Mouse (Mus musculus) heart, embryonic 10.5 days (tissue): ENCODE results near the gene Trhr2. TPM values are rescaled to one million over a fixed set of nuclear protein-coding genes. Genes with fewer than 3 reads are reported as not detected.
A peak's percentile ranks its signal among the peaks of the same experiment; 100 is the strongest.

Source experiments
- DNase-seq: peaks from one replicate; pipeline ENCODE4 v3.0.0-alpha.2; 2017; ENCODE audit warnings: low spot score
- H3K27ac ChIP-seq: fragments of 300-500 bp; sonication (generic); 2 replicates; pipeline ENCODE4 v1.5.1; 2016; ENCODE audit warnings: mild to moderate bottlenecking
- H3K27me3 ChIP-seq: fragments of 300-500 bp; sonication (generic); 2 replicates; pipeline ENCODE4 v1.6.1; 2016; ENCODE audit warnings: mild to moderate bottlenecking; ENCODE audit not compliant: poor library complexity, insufficient read depth, severe bottlenecking
- H3K36me3 ChIP-seq: fragments of 300-500 bp; sonication (generic); 2 replicates; pipeline ENCODE4 v1.6.1; 2016; ENCODE audit warnings: mild to moderate bottlenecking, moderate library complexity
- H3K4me1 ChIP-seq: fragments of 300-500 bp; sonication (generic); 2 replicates; pipeline ENCODE4 v1.6.1; 2016; ENCODE audit warnings: mild to moderate bottlenecking
- H3K4me3 ChIP-seq: fragments of 300-500 bp; sonication (generic); 2 replicates; pipeline ENCODE4 v1.5.1; 2016; ENCODE audit warnings: mild to moderate bottlenecking, moderate library complexity
- H3K9me3 ChIP-seq: fragments of 300-500 bp; sonication (generic); 2 replicates; pipeline ENCODE4 v1.6.1; 2016; ENCODE audit warnings: mild to moderate bottlenecking, moderate library complexity
- WGBS: fragments of 180-500 bp; shearing (Covaris S2); methylation state at CpG from one replicate; pipeline ENCODE4 v1.1.7; 2016; 5-methylcytosine and 5-hydroxymethylcytosine counted together
- polyA plus RNA-seq: library from polyadenylated mRNA; unstranded; fragments of >200 nt; fragmentation: Nextera tagmentation; extraction: Ambion mirVana; gene quantifications from 2 replicates; pipeline ENCODE4 v1.2.1, GENCODE M21; 2016

Trhr2 gene
- polyA plus RNA-seq, 1 experiment from 2014 or later, result not detected

- H3K4me3 ChIP-seq, result peak overlapping the region; percentile 58
- peaks cover 54% of the 10 kb centered on the region for H3K4me1 ChIP-seq
- peak overlapping the region; percentile 73 for H3K27ac ChIP-seq
- H3K9me3 ChIP-seq, result no peaks in the 10 kb centered on the region
- DNase-seq, result no peak
- 23% methylated on average over 80 of the region's 81 CpGs for whole genome bisulfite sequencing
- H3K27me3 ChIP-seq, result peaks cover 52% of the 10 kb centered on the region
- H3K36me3 ChIP-seq, result peaks cover 89% of the 10 kb centered on the region
Observed at GRCm38 (mm10) chr8:122336251-122336910, 24.2 kb downstream of the Trhr2 start.

DNA sequence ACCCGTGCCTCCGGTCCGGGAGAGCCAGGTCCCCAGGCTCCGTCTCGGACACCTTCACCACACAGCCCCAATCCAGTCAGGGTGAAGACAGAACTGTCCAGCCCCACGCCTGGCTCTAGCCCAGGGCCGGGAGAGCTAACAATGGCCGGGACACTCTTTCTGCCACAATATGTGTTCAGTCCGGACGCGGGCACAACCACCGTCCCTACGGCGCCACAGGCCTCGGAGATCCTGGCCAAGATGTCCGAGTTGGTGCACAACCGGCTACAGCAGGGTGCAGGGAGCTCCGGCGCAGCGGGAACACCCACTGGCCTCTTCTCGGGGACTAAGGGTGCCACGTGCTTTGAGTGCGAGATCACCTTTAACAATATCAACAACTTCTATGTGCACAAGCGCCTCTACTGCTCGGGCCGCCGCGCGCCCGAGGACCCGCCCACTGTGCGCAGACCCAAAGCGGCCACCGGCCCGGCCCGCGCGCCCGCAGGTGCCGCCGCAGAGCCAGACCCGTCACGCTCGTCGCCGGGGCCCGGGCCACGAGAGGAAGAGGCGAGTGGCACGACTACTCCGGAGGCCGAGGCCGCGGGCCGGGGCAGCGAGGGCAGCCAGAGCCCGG is 24.8 kb downstream of the Trhr2 start:
- Histone ChIP-seq H3K4me3 (peak overlapping the region; percentile 58), H3K4me1 (peaks cover 58% of the 10 kb centered on the region), H3K9me3 (no peaks in the 10 kb centered on the region), H3K27ac (peak overlapping the region; percentile 73), H3K27me3 (peaks cover 52% of the 10 kb centered on the region), H3K36me3 (peaks cover 94% of the 10 kb centered on the region)
- WGBS, result 40% methylated on average over 57 of the region's 57 CpGs
- DNase-seq, result no peak

GRCm38 (mm10) chr8:122334791-122335490 is 25.6 kb downstream of the Trhr2 start:
- Histone ChIP-seq H3K27ac (no peak overlapping the region), H3K27me3 (peaks cover 52% of the 10 kb centered on the region), H3K4me1 (peaks cover 66% of the 10 kb centered on the region), H3K36me3 (peaks cover 94% of the 10 kb centered on the region), H3K4me3 (no peak overlapping the region), H3K9me3 (no peaks in the 10 kb centered on the region)
- no peak for DNase-seq
- 86% methylated on average over 13 of the region's 13 CpGs for WGBS

- DNase-seq, result no peak
- Histone ChIP-seq H3K27ac (0 out of 2 replicates have a peak overlapping the region, but pooled peaks have one; percentile 37), H3K4me3 (no peak overlapping the region), H3K4me1 (peaks cover 77% of the 10 kb centered on the region), H3K9me3 (no peaks in the 10 kb centered on the region), H3K27me3 (peaks cover 51% of the 10 kb centered on the region), H3K36me3 (peaks cover 89% of the 10 kb centered on the region)
- 88% methylated on average over 7 of the region's 7 CpGs for WGBS
Observed at GRCm38 (mm10) chr8:122333531-122333930, 27.0 kb downstream of the Trhr2 start.

DNA sequence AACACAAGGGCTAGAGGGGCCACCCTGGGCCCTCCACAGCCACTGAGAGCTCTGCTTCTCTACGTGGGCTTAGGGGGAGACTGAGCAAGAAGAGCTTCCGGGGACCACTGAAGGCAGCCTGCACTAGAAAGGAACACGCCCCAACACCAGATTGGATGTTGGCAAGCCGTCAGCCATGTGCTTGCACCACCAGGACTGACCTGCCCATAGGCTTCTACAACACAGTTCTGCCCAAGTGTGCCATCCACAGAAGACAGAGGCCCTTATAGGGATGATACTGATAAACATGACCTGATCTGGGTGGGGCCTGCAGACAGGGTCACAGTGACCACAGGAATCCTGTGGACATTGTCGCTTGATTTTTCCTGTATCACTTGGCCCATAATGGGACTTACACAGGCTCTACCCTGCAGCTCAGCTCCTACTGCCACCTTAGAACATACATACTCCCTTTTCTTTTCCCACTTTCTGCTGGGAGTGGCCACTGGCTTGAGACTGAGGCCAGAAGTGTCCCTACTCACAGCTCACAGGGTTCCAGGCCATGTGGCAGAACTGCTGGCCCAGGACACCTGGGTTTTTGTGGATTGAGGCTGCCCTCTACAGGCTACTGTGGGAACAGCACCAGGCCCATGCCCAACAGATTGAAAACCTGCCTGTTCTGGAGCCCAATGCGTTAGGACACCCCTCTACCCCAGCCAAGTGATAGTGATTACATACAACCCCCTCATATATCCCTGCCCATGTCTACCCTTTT is 27.6 kb downstream of the Trhr2 start:
- Histone ChIP-seq H3K36me3 (peaks cover 89% of the 10 kb centered on the region), H3K27ac (peak overlapping the region; percentile 48; the same call in 1 of the 2 replicates), H3K4me3 (no peak overlapping the region), H3K27me3 (peaks cover 45% of the 10 kb centered on the region), H3K9me3 (no peaks in the 10 kb centered on the region), H3K4me1 (peaks cover 80% of the 10 kb centered on the region)
- 69% methylated on average over 6 of the region's 6 CpGs for WGBS
- no peak for DNase-seq

GRCm38 (mm10) chr8:122331134-122331523 is 29.4 kb downstream of the Trhr2 start:
- H3K4me3 ChIP-seq, result no peak overlapping the region
- peaks cover 74% of the 10 kb centered on the region for H3K36me3 ChIP-seq
- no peak for DNase-seq
- H3K27ac ChIP-seq, result peak overlapping the region; percentile 85
- H3K27me3 ChIP-seq, result peaks cover 27% of the 10 kb centered on the region
- WGBS, result 62% methylated on average over 3 of the region's 3 CpGs
- peaks cover 86% of the 10 kb centered on the region for H3K4me1 ChIP-seq
- no peaks in the 10 kb centered on the region for H3K9me3 ChIP-seq

DNA sequence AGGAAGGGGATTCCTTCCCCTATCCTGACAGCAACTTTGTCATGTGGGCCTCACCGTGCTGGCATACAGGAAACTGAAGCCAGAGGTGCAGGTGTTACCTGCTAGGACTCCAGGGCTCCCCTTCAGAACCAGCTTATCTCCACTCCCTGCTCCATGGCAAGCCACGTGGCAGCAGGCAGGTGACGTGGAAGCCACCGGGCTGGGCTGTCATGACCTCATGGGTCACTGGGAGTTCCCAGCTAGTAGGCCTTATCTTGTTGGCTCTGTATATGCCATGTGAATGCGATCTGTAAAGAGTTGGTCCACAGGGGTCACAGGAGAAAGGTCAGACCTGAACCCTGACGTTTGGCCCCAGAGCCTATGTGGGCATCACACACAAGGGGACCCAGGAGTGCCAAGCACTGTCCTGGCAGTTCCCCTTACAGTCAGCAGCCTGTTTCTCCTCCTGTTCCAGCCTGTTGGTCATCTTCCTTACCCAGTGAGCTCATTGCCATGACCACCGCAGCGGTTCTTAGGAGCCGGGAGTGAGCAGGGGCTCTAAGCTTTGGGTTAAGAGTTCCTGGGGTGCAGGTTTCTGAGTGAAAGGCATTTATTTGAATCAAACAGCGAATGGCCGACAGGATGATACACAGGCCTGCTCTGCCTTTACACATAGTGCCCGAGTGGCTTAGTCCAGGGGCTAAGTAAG is 30.0 kb downstream of the Trhr2 start:
- 58% methylated on average over 12 of the region's 12 CpGs for WGBS
- peaks cover 69% of the 10 kb centered on the region for H3K36me3 ChIP-seq
- DNase-seq, result no peak

DNA sequence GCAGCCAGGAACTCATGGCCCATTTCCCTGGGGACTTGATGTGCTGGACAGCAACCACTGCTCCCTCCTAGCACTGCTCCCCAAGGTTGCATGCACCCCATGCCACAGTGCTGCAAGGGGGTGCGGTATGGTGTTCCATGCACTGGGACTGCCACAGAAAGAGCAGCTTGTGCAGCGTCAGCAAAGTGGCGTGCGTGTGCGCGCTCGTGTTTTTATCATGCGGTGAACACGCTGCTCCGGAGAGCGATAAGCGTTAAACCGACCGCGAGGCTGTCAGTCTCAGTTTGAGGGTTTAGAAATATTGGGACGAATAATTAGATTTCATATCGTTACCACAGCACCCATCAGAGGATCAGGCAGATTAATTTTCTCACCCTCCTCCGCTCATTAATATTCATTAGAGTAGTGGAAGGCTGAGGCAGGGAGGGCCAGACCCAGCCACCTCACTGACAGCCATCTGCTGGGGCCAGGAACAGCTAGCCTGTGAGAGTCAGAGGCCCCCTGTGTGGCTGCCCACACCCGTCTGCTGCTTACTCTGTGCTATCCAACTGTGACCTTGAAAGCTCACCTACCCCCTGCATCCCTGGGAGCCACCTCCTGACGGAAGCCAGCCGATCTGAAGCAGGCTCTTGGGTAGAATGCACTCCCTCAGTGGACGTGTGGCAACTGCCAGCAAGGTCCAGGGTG is 30.9 kb downstream of the Trhr2 start:
- peaks cover 13% of the 10 kb centered on the region for H3K27me3 ChIP-seq
- DNase-seq, result no peak
- peak overlapping the region; percentile 85 for H3K27ac ChIP-seq
- no peaks in the 10 kb centered on the region for H3K9me3 ChIP-seq
- peaks cover 65% of the 10 kb centered on the region for H3K36me3 ChIP-seq
- no peak overlapping the region for H3K4me3 ChIP-seq
- H3K4me1 ChIP-seq, result peaks cover 87% of the 10 kb centered on the region
- WGBS, result 74% methylated on average over 22 of the region's 22 CpGs

More for the DNA sequence above, 30.0 kb downstream of the Trhr2 start:
- no peak overlapping the region for H3K4me3 ChIP-seq
- peak overlapping the region; percentile 85 for H3K27ac ChIP-seq
- H3K27me3 ChIP-seq, result peaks cover 22% of the 10 kb centered on the region
- no peaks in the 10 kb centered on the region for H3K9me3 ChIP-seq
- peaks cover 86% of the 10 kb centered on the region for H3K4me1 ChIP-seq

DNA sequence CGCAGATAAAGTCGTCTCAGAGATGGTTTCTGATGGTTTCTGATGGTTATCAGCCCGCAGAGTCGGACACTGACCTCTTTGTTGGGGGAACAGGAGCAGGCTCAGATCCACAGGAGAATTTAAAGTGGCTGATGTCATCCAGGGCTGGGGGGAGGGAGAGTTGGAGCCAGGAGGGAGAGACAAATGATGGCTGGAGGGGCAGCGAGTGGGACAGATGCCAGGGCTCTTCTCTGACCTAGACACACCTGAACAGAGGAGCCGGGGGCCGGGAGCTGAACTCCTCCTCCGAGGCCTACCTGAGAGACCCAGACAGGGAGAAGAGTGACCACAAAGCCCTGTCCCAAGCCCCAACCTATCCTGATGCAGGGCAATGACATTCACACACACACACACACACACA is 31.5 kb downstream of the Trhr2 start:
- Histone ChIP-seq H3K27me3 (peaks cover 7% of the 10 kb centered on the region), H3K4me1 (peaks cover 93% of the 10 kb centered on the region), H3K4me3 (no peak overlapping the region), H3K36me3 (peaks cover 60% of the 10 kb centered on the region), H3K9me3 (no peaks in the 10 kb centered on the region), H3K27ac (peak overlapping the region; percentile 85)
- no peak for DNase-seq
- 49% methylated on average over 8 of the region's 8 CpGs for WGBS

DNA sequence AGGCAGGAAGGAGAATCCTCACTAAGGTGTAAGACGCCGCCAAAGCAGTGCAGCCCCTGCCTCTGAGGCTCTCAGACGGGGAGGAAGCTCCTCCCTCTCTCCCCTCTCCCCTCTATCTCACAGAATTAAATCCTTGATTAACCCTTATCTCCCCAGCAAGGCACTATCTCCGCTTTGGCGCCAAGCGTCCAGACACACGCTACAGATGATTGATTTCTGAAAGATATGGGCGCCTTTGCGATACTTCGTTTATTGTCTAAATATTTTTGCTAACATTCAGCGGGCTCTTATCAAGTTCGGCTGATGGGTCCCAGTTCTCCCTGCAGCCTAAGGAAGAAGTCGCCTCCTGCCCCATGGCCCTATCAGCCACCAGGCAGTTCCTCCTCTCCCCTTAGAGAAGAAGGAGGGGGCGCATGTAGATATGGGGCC is 34.4 kb downstream of the Trhr2 start:
- peaks cover 42% of the 10 kb centered on the region for H3K36me3 ChIP-seq
- H3K4me3 ChIP-seq, result peak overlapping the region; percentile 32
- 4% methylated on average over 14 of the region's 14 CpGs for WGBS
- H3K4me1 ChIP-seq, result peaks cover 98% of the 10 kb centered on the region
- H3K27ac ChIP-seq, result peak overlapping the region; percentile 81
- no peaks in the 10 kb centered on the region for H3K9me3 ChIP-seq
- H3K27me3 ChIP-seq, result no peaks in the 10 kb centered on the region
- no peak for DNase-seq

DNA sequence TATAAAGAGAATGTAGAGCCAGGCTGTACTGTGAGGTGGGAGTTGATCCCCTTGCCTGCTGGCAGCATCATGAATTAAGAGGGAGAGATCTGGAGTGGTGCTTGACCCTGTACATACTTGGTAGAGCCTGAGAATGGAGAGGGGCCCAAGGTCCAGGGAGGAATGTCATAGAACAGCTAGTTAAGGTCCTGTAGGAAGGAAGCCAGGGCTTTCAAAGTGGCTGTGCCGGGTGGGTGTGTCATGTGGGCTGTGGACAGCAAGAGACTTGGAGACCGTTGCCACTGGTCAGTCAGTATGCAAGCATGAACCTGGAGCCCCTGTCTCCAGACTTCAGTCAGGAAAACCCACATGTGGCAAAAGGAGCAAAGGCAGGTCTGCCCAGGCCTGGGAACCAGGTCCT is 35.4 kb downstream of the Trhr2 start:
- peak overlapping the region; percentile 19; the same call in 1 of the 2 replicates for H3K4me3 ChIP-seq
- 33% methylated on average over 2 of the region's 2 CpGs for WGBS
- peaks cover 98% of the 10 kb centered on the region for H3K4me1 ChIP-seq
- H3K27ac ChIP-seq, result peak overlapping the region; percentile 81
- no peaks in the 10 kb centered on the region for H3K27me3 ChIP-seq
- DNase-seq, result no peak
- H3K36me3 ChIP-seq, result peaks cover 35% of the 10 kb centered on the region; the same call in 1 of the 2 replicates
- H3K9me3 ChIP-seq, result no peaks in the 10 kb centered on the region
